Mouse (Mus musculus): ENCODE measurements around the gene Flt1.
A peak's percentile ranks its signal among the peaks of the same experiment; 100 is the strongest.

Gene Flt1

GRCm38 (mm10) chr5:147668637-147669344 lies 57.0 kb downstream of the Flt1 start:
- no peak for DNase-seq (ENCODE audit: low read depth, low spot score)

GRCm38 (mm10) chr5:147665946-147666345 lies 59.9 kb downstream of the Flt1 start:
- DNase-seq (ENCODE audit: low read depth, low spot score), result no peak

GRCm38 (mm10) chr5:147665381-147665780 lies 60.4 kb downstream of the Flt1 start:
- DNase-seq (ENCODE audit: low read depth, low spot score), result no peak

- DNase-seq (ENCODE audit: low read depth, low spot score), result no peak
These were observed 65.9 kb downstream of the Flt1 start for GRCm38 (mm10) chr5:147659909-147660308.

- no peak for DNase-seq (ENCODE audit: low read depth, low spot score)
These were observed 67.6 kb downstream of the Flt1 start for GRCm38 (mm10) chr5:147657882-147658855.

GRCm38 (mm10) chr5:147655761-147656160 lies 70.0 kb downstream of the Flt1 start:
- DNase-seq (ENCODE audit: low read depth, low spot score), result peak; percentile 38

- no peak for DNase-seq (ENCODE audit: low read depth, low spot score)
These were observed 74.6 kb downstream of the Flt1 start for GRCm38 (mm10) chr5:147651233-147651632.

- no peak for DNase-seq (ENCODE audit: low read depth, low spot score)
These were observed 79.4 kb downstream of the Flt1 start for GRCm38 (mm10) chr5:147646351-147646929.

- DNase-seq (ENCODE audit: low read depth, low spot score), result peak; percentile 72
These were observed 80.7 kb downstream of the Flt1 start for GRCm38 (mm10) chr5:147645001-147645645.

- no peak for DNase-seq (ENCODE audit: low read depth, low spot score)
These were observed 84.4 kb downstream of the Flt1 start for GRCm38 (mm10) chr5:147641452-147641851.

GRCm38 (mm10) chr5:147639940-147640339 lies 85.9 kb downstream of the Flt1 start:
- DNase-seq (ENCODE audit: low read depth, low spot score), result no peak

GRCm38 (mm10) chr5:147636676-147637075 lies 89.1 kb downstream of the Flt1 start:
- DNase-seq (ENCODE audit: low read depth, low spot score), result no peak

- DNase-seq (ENCODE audit: low read depth, low spot score), result no peak
These were observed 89.9 kb downstream of the Flt1 start for GRCm38 (mm10) chr5:147635883-147636282.

- no peak for DNase-seq (ENCODE audit: low read depth, low spot score)
These were observed 91.8 kb downstream of the Flt1 start for GRCm38 (mm10) chr5:147634016-147634415.

GRCm38 (mm10) chr5:147632716-147633115 lies 93.1 kb downstream of the Flt1 start:
- peak; percentile 22 for DNase-seq (ENCODE audit: low read depth, low spot score)

GRCm38 (mm10) chr5:147630426-147631290 lies 95.2 kb downstream of the Flt1 start:
- no peak for DNase-seq (ENCODE audit: low read depth, low spot score)

GRCm38 (mm10) chr5:147626944-147627343 lies 98.9 kb downstream of the Flt1 start:
- peak; percentile 58 for DNase-seq (ENCODE audit: low read depth, low spot score)

- no peak for DNase-seq (ENCODE audit: low read depth, low spot score)
These were observed 102.1 kb downstream of the Flt1 start for GRCm38 (mm10) chr5:147623747-147624146.

GRCm38 (mm10) chr5:147620178-147620577 lies 105.6 kb downstream of the Flt1 start:
- no peak for DNase-seq (ENCODE audit: low read depth, low spot score)

- no peak for DNase-seq (ENCODE audit: low read depth, low spot score)
These were observed 107.6 kb downstream of the Flt1 start for GRCm38 (mm10) chr5:147618243-147618642.

GRCm38 (mm10) chr5:147616450-147616849 lies 109.4 kb downstream of the Flt1 start:
- no peak for DNase-seq (ENCODE audit: low read depth, low spot score)

All from brain, adult 2 months (tissue).